Mouse (Mus musculus): ENCODE results near the gene Vps54. TPM values are rescaled to one million over a fixed set of nuclear protein-coding genes. Genes with fewer than 3 reads are reported as not detected.
"Not testable (repeated sequence)": the region's sequence is repeated elsewhere in the genome, so short reads cannot be mapped to it uniquely, and the experiment has no call there.

Vps54 gene
- total RNA-seq (2021) = 10 to 100 TPM; 29.5 to 31.2 TPM

- peak; percentile 18 to 71 for DNase-seq (ENCODE audit: extremely low spot score in 1 of 2, low spot score in 2 of 2)
- intact Hi-C loops (cut with DNase I) = no loop called here
Measured at GRCm38 (mm10) chr11:21239021-21239661, at the start of gene Vps54. Vps54 (plus strand) TSS chr11:21239281.

- DNase-seq (ENCODE audit: extremely low spot score in 1 of 2, low spot score in 2 of 2); intact Hi-C loops (cut with DNase I): not testable (repeated sequence)
Measured at GRCm38 (mm10) chr11:21191821-21192220, 47.3 kb upstream of the Vps54 start.

- no peak for DNase-seq (ENCODE audit: extremely low spot score in 1 of 2, low spot score in 2 of 2)
- intact Hi-C loops (cut with DNase I) = no loop called here
Measured at GRCm38 (mm10) chr11:21194851-21195250, 44.2 kb upstream of the Vps54 start.

- DNase-seq (ENCODE audit: extremely low spot score in 1 of 2, low spot score in 2 of 2) = no peak
- intact Hi-C loops (cut with DNase I) = no loop called here
Measured at GRCm38 (mm10) chr11:21209046-21209445, 30.0 kb upstream of the Vps54 start.

GRCm38 (mm10) chr11:21209701-21210100, 29.4 kb upstream of the Vps54 start:
- intact Hi-C loops (cut with DNase I); DNase-seq (ENCODE audit: extremely low spot score in 1 of 2, low spot score in 2 of 2): not testable (repeated sequence)

GRCm38 (mm10) chr11:21217419-21217818, 21.7 kb upstream of the Vps54 start:
- DNase-seq (ENCODE audit: extremely low spot score in 1 of 2, low spot score in 2 of 2) = no peak
- intact Hi-C loops (cut with DNase I) = no loop called here

- intact Hi-C loops (cut with DNase I) = no loop called here
Measured at GRCm38 (mm10) chr11:21219281-21219680, 19.8 kb upstream of the Vps54 start.

GRCm38 (mm10) chr11:21219851-21220587, 19.1 kb upstream of the Vps54 start:
- DNase-seq (ENCODE audit: extremely low spot score in 1 of 2, low spot score in 2 of 2) = no peak
- intact Hi-C loops (cut with DNase I) = no loop called here

More at GRCm38 (mm10) chr11:21219281-21219680, 19.8 kb upstream of the Vps54 start:
- no peak for DNase-seq (ENCODE audit: extremely low spot score in 1 of 2, low spot score in 2 of 2)

GRCm38 (mm10) chr11:21220754-21221153, 18.3 kb upstream of the Vps54 start:
- DNase-seq (ENCODE audit: extremely low spot score in 1 of 2, low spot score in 2 of 2) = no peak
- intact Hi-C loops (cut with DNase I) = no loop called here

- no peak for DNase-seq (ENCODE audit: extremely low spot score in 1 of 2, low spot score in 2 of 2)
- intact Hi-C loops (cut with DNase I) = no loop called here
Measured at GRCm38 (mm10) chr11:21221396-21221795, 17.7 kb upstream of the Vps54 start.

- intact Hi-C loops (cut with DNase I) = no loop called here
Measured at GRCm38 (mm10) chr11:21222606-21223207, 16.4 kb upstream of the Vps54 start.

GRCm38 (mm10) chr11:21223539-21223938, 15.5 kb upstream of the Vps54 start:
- intact Hi-C loops (cut with DNase I) = no loop called here
- no peak for DNase-seq (ENCODE audit: extremely low spot score in 1 of 2, low spot score in 2 of 2)

More at GRCm38 (mm10) chr11:21222606-21223207, 16.4 kb upstream of the Vps54 start:
- no peak for DNase-seq (ENCODE audit: extremely low spot score in 1 of 2, low spot score in 2 of 2)

GRCm38 (mm10) chr11:21224041-21224440, 15.0 kb upstream of the Vps54 start:
- intact Hi-C loops (cut with DNase I) = no loop called here
- DNase-seq (ENCODE audit: extremely low spot score in 1 of 2, low spot score in 2 of 2) = no peak

GRCm38 (mm10) chr11:21224446-21224845, 14.6 kb upstream of the Vps54 start:
- intact Hi-C loops (cut with DNase I) = no loop called here
- DNase-seq (ENCODE audit: extremely low spot score in 1 of 2, low spot score in 2 of 2) = no peak

- no peak for DNase-seq (ENCODE audit: extremely low spot score in 1 of 2, low spot score in 2 of 2)
- intact Hi-C loops (cut with DNase I) = no loop called here
Measured at GRCm38 (mm10) chr11:21224983-21225382, 14.1 kb upstream of the Vps54 start.

GRCm38 (mm10) chr11:21235381-21235780, 3.7 kb upstream of the Vps54 start:
- DNase-seq (ENCODE audit: extremely low spot score in 1 of 2, low spot score in 2 of 2) = no peak
- intact Hi-C loops (cut with DNase I) = no loop called here

GRCm38 (mm10) chr11:21235821-21236220, 3.3 kb upstream of the Vps54 start:
- DNase-seq (ENCODE audit: extremely low spot score in 1 of 2, low spot score in 2 of 2) = no peak
- intact Hi-C loops (cut with DNase I) = no loop called here

- intact Hi-C loops (cut with DNase I) = no loop called here
- DNase-seq (ENCODE audit: extremely low spot score in 1 of 2, low spot score in 2 of 2) = no peak
Measured at GRCm38 (mm10) chr11:21236996-21237395, 2.1 kb upstream of the Vps54 start.

GRCm38 (mm10) chr11:21237474-21238278, 1.4 kb upstream of the Vps54 start:
- DNase-seq (ENCODE audit: extremely low spot score in 1 of 2, low spot score in 2 of 2) = no peak
- intact Hi-C loops (cut with DNase I) = no loop called here

All from left cerebral cortex, postnatal 10 days (tissue).